Mouse (Mus musculus) neutrophil, adult 65 days (primary cell): ENCODE results near the gene Csf1. TPM values are rescaled to one million over a fixed set of nuclear protein-coding genes. Genes with fewer than 3 reads are reported as not detected.

Experiments used
- total RNA-seq: library from RNA; stranded (reverse); gene quantifications from 2 replicates; pipeline ENCODE4 v1.2.4, GENCODE M21; 2023

The Csf1 gene
- total RNA-seq = 59.2 and 73.5 TPM in 2 replicates

DNA sequence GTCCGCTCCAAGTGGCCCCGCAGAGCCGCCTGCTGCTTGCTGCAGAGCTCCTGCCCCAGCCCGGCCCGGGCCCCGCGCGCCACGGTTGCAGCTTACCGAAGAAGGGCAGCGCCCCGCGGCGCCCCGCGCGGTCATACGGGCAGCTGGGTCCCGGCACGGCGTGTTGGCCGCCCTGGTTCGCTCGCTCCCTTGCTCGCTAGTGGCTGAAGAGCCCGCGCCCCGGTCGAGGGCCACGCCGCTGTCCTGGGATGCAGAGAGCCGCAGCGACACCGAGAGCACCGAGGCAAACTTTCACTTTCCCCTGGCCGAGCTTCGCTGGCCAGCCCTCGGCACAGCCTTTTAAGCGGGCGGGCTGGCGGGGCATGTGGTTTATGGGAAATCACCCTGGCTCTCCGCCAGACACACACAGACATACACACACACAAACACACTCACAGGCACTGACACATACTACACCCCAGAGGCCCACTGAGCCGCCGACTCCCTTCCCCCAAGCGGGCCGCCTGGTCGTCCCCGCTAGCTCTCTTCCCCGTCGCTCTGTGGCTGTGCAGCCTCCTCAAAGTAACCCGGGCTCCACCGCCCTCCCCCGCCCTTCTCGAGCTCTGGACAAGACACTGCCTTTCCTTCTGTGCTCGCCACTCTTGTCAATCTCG is at the start of gene Csf1:
Gene Csf1, minus strand, starts transcription at position 541 of the 653 bp plus-strand sequence.

GRCm38 (mm10) chr3:107695948-107696881 is 64.1 kb downstream of the Csf1 start, which contains the start of gene Ahcyl1:
Gene Ahcyl1 (minus strand): TSS chr3:107696560.

Other genes with a start within 250 kb of the Csf1 start
- gene Slc6a17, start 242.5 kb downstream of the Csf1 start, total RNA-seq = not detected in 2 replicates
- not detected in 2 replicates for gene Ubl4b, start 205.4 kb downstream of the Csf1 start, total RNA-seq
- gene Alx3, start 165.4 kb downstream of the Csf1 start, total RNA-seq = not detected in 2 replicates
- not detected in 2 replicates for gene Gm10961, start 129.1 kb downstream of the Csf1 start, total RNA-seq
- 49.5 and 70.2 TPM in 2 replicates for gene Strip1, start 128.8 kb downstream of the Csf1 start, total RNA-seq
- 32.0 and 38.2 TPM in 2 replicates for gene Ahcyl1, start 63.9 kb downstream of the Csf1 start, total RNA-seq
- not detected in 2 replicates for gene Eps8l3, start 116.8 kb upstream of the Csf1 start, total RNA-seq
- 0.45 TPM in 1 of 2 replicates, not detected in the other for gene Gstm5, start 135.4 kb upstream of the Csf1 start, total RNA-seq
- 0.44 and 0.75 TPM in 2 replicates for gene Gstm7, start 171.3 kb upstream of the Csf1 start, total RNA-seq
- gene Gstm6, start 183.3 kb upstream of the Csf1 start, total RNA-seq = not detected in 2 replicates
- not detected in 2 replicates for gene Gstm3, start 208.8 kb upstream of the Csf1 start, total RNA-seq
- not detected in 2 replicates for gene Gstm2, start 226.0 kb upstream of the Csf1 start, total RNA-seq